Mouse (Mus musculus) right cerebral cortex, postnatal 10 days (tissue): ENCODE data around the gene Nfkbib.

ENCODE experiments used
- DNase-seq, 2 experiments: peaks; one replicate each; pipeline ENCODE4 v3.0.0; 2021; ENCODE audit warnings: low spot score in 2 of 2

The Nfkbib gene

GRCm38 (mm10) chr7:28799994-28800393 lies 32.7 kb upstream of the Nfkbib start:
- DNase-seq: no peak

DNA sequence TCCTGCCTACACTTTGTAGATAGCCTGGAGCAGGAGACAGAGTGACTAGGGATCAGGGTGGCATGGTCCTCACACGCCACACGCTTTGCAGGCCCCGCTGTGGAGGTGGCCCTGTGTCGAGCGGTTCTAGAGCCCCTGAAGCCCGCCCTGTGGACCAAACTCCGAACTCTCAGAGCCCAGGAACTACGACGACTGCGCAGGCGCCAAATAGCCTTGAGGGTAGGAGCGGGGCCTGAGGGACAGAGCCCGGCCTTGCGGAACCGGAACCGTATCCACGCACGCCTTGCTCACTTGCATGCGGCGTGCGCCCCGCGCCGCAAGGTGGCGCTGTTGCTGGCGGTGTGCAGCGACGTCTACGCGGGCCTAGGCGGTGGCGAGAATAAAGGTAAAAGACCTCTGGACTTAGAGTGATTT lies 29.3 kb upstream of the Nfkbib start:
- DNase-seq: peak in 1 of 2 experiments; percentile 81

DNA sequence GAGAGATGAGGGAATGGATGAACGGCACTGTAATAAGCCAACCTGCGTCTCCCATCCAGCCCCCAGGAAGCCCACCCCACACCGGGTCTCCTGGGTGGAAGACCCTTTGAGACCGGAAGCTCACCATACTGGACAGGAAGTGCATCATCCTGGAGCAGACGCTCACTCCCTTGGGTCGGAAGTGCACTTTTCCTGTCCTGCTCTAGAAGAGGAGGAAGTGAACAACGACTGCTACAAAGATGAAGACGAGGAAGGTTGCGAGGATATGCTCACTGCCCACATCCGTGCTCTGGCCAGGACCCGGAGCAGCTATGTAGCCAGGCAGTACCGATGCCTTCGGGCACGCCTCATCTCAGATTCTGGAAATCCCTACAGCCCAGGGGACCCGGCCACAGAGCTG lies 28.5 kb upstream of the Nfkbib start:
- DNase-seq: no peak

DNA sequence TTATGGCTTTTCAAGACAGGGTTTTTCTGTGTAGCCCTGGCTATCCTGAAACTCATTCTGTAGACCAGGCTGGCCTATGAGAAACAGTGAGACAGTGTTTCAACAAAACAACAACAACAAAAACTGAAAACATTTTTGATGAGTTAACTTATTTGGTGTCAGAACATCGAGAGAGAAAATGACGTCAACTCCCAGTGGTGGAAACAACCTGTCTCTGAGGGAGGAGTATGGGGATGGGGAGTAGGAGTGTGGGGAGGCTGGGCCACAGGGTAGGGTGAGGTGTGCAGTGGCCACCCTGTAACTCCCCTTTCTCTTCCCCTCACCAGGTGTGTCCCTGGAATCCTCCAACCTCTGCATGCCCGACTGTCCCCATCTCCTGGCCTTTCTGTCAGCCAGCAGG lies 27.2 kb upstream of the Nfkbib start:
- no peak for DNase-seq

DNA sequence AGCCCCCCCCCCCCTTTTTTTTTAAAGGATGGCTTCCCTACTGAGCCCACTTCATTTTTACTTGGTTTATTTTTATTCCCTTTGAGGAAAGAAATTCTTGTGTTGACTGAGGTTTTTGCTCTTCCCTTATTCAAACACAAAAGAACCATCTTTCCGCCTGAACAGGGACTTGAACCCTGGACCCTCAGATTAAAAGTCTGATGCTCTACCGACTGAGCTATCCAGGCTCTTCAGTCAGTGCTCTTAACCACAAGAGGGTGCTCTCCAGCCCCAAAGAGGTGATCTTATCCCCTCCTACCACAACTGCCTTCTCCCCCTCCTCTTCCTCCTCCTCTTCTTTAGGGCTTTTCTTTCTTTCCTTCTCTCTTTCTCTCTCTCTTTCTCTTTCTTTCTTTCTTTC lies 26.5 kb upstream of the Nfkbib start:
- DNase-seq: no peak

- no peak for DNase-seq
Observed at GRCm38 (mm10) chr7:28792391-28793185, 25.3 kb upstream of the Nfkbib start.

DNA sequence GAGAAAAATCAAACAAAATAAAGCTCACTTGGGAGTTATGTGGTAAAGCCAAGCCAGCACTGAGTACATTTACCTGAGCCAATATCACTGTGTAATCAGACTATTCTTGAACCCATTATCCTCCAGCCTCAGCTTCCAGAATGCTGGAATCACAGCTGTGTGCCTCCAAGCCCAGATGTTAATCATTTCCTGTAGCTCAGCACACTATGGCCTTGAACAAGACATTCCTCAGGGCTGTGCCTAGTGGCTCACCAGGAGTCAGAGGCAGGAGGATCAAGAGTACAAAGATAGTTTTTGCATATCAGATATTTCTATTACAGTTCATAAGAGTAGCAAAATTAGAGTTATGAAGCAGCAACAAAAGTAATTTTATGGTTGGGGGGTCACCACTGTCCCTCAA lies 24.4 kb upstream of the Nfkbib start:
- DNase-seq: no peak

- DNase-seq: no peak
Observed at GRCm38 (mm10) chr7:28790066-28790806, 22.9 kb upstream of the Nfkbib start.

GRCm38 (mm10) chr7:28789235-28789634 lies 21.9 kb upstream of the Nfkbib start:
- no peak for DNase-seq

DNA sequence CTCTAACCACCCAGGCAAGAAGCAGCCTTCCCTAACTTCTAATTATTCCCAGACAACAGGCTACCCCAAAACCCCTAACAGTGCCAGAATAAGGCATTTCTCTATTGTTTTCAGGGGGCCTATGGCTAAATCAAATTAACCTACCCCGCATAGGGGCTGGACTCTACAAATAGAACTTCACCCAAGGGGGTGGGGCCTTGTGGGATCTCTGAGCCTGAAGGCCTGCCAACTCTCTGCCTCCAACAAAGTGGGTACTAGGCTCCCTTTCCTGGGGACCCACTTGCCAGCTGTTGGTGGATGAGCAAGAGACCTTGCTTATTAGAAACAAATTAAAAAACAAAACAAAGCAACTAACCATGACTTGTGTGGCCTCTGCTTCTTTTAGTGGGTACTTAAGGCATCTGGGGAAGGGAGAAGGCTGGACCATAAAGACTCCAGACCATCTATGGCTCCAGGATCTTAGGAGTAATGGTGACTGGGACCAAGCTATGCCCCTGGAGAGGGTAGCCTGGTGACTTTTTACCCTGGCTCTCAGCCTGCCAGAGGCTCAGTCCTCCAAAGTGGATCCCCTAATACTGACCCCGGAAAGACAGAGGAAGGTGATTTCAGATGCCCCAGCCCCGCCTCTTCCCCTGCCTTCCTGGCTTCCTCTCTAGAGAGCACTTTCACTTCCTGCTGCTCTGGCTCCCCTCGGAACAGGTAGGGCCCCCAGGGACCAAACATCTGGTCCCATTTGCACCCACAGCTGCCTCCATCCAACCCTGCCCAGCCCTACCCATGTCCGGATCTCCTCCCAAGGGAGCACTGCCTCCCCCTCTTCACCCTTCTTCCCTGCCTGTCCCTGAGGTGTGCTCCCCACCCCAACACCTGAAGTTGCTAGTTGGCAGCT lies 21.2 kb upstream of the Nfkbib start, which contains the start of gene Rinl:
Gene Rinl (plus strand): TSS at position 663 of the 889 bp plus-strand sequence.
- DNase-seq: no peak

GRCm38 (mm10) chr7:28787884-28788283 lies 20.6 kb upstream of the Nfkbib start:
- no peak for DNase-seq

DNA sequence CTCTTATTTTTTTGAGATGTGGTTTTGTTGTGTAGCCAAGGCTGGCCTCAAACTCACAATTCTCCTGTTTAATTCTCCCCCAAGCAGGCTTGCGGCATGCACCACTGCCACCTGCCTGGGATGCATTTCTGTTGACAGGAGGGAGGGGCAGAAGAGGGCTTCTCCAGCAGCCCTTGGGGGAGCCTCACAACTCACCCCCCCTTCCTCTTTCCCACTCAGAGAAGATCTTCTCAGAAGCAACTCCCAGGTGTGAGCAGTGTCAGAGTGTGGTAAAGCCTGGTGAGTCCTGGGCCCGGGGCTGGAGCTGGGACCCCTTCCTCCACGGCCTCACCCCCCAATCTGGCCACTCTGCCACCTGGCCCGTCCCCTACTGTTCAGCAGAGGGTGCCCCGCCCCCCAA lies 17.8 kb upstream of the Nfkbib start:
- no peak for DNase-seq

- no peak for DNase-seq
Observed at GRCm38 (mm10) chr7:28781261-28781663, 13.9 kb upstream of the Nfkbib start.

GRCm38 (mm10) chr7:28780857-28781256 lies 13.5 kb upstream of the Nfkbib start:
- DNase-seq: peak; percentile 61 to 73

DNA sequence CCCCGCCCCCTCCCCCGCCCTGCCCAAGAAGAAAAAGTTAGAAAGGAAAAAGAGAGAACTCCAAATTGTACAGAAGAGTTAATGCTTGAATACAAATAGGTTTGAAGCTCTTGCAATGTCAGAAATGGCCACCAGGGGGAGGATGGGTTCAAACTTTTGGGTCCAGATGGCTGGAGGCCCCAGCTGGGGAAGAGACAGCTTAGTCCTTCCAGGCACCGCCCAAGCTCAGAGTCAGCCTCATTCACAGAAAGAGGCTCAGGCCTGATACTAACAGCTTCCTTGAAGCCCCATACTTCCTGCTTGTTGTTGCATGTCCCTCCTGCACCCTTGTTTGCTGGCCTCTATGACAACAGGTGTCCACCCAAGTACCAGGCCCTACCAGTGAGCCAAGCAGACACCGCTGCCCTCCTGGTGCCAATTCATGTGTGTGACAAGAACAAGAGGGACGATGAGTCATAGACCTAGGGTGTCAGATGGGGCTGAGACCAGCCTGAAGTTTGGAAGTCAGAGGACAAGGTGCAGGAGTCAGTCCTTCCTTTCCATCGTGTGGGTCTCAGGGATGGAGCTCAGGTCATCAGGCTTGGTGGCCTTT lies 12.9 kb upstream of the Nfkbib start:
- peak; percentile 91 to 93 for DNase-seq

- no peak for DNase-seq
Observed at GRCm38 (mm10) chr7:28778825-28779224, 11.5 kb upstream of the Nfkbib start.

- no peak for DNase-seq
Observed at GRCm38 (mm10) chr7:28775129-28775528, 7.8 kb upstream of the Nfkbib start.

DNA sequence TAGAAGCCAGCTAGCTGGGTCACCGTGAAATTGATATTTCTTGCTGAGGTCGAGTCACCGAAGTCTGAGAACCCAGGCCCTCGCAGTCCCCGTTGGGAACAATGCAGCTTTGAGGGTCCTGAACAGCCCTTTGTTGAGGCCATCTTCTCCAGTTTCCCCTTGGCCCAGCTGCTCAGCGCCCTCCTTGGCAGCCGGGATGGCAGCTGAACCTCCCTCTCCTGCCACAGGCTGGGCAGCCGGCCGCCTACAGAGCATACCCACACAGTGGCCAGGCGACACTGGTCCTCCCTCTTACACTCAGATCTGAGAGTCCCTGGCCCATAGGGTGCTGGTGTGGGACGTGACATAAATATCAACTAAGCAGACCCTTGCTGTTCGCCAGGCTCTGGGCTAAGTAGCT lies 6.9 kb upstream of the Nfkbib start:
- DNase-seq: peak; percentile 71 to 75

DNA sequence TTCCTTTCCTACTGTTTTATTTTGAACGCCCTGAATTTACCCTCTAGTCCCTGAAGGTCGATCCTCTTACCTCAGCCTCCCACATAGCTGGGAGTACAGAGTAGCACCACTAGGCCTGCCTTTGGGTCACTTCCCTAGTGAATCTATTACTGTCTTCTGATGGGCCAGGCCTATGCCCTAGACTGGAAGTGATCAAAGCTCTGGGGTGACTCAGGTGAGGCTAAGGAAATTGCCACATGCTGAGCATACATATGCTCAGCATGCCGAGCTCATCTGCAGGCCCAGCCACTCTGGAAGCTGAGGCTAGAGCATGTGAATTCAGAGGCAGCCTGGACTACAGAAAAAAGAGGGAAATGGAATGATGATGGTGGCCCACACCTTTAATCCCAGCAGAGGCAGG lies 5.9 kb upstream of the Nfkbib start:
- DNase-seq: no peak

- DNase-seq: no peak
Observed at GRCm38 (mm10) chr7:28771867-28772266, 4.6 kb upstream of the Nfkbib start.

GRCm38 (mm10) chr7:28770309-28770708 lies 3.0 kb upstream of the Nfkbib start:
- no peak for DNase-seq
